Mouse (Mus musculus): Measurements from ENCODE around the gene Myh9. TPM values are rescaled to one million over a fixed set of nuclear protein-coding genes. Genes with fewer than 3 reads are reported as not detected.
A peak's percentile ranks its signal among the peaks of the same experiment; 100 is the strongest.

The Myh9 gene
- polyA plus RNA-seq, 1 experiment: 1,641 TPM

- H3K27me3 ChIP-seq (replicated peaks): no peaks in the 10 kb centered on the region
- no peaks in the 10 kb centered on the region for H3K9me3 ChIP-seq
- TF ChIP-seq GATA1 (IDR thresholded peaks at IDR 0.05; ENCODE audit: borderline replicate concordance, low read length) (no peak), FLI1 (IDR thresholded peaks at IDR 0.05; ENCODE audit: low read length) (no peak)
- H3K4me1 ChIP-seq: peaks cover 100% of the 10 kb centered on the region
- peaks cover 99% of the 10 kb centered on the region for H3K36me3 ChIP-seq (replicated peaks; ENCODE audit: low read length)
- H3K4me3 ChIP-seq (replicated peaks): peak overlapping the region; percentile 88
Measured at GRCm38 (mm10) chr15:77823196-77823595, 18.8 kb downstream of the Myh9 start.

GRCm38 (mm10) chr15:77822671-77823070, 19.3 kb downstream of the Myh9 start:
- Histone ChIP-seq H3K27me3 (replicated peaks) (no peaks in the 10 kb centered on the region), H3K4me3 (replicated peaks) (peak overlapping the region; percentile 86), H3K9me3 (no peaks in the 10 kb centered on the region), H3K4me1 (peaks cover 100% of the 10 kb centered on the region), H3K36me3 (replicated peaks; ENCODE audit: low read length) (peaks cover 99% of the 10 kb centered on the region)
- TF ChIP-seq GATA1 (IDR thresholded peaks at IDR 0.05; ENCODE audit: borderline replicate concordance, low read length) (no peak), FLI1 (IDR thresholded peaks at IDR 0.05; ENCODE audit: low read length) (no peak)

GRCm38 (mm10) chr15:77822057-77822466, 19.9 kb downstream of the Myh9 start:
- peak overlapping the region; percentile 86 for H3K4me3 ChIP-seq (replicated peaks)
- H3K36me3 ChIP-seq (replicated peaks; ENCODE audit: low read length): peaks cover 99% of the 10 kb centered on the region
- TF ChIP-seq FLI1 (IDR thresholded peaks at IDR 0.05; ENCODE audit: low read length) (no peak), GATA1 (IDR thresholded peaks at IDR 0.05; ENCODE audit: borderline replicate concordance, low read length) (no peak)
- no peaks in the 10 kb centered on the region for H3K9me3 ChIP-seq
- H3K27me3 ChIP-seq (replicated peaks): no peaks in the 10 kb centered on the region
- peaks cover 100% of the 10 kb centered on the region for H3K4me1 ChIP-seq

GRCm38 (mm10) chr15:77821424-77821823, 20.6 kb downstream of the Myh9 start:
- peaks cover 100% of the 10 kb centered on the region for H3K36me3 ChIP-seq (replicated peaks; ENCODE audit: low read length)
- peaks cover 100% of the 10 kb centered on the region for H3K4me1 ChIP-seq
- TF ChIP-seq GATA1 (IDR thresholded peaks at IDR 0.05; ENCODE audit: borderline replicate concordance, low read length) (no peak), FLI1 (IDR thresholded peaks at IDR 0.05; ENCODE audit: low read length) (no peak)
- H3K27me3 ChIP-seq (replicated peaks): no peaks in the 10 kb centered on the region
- H3K4me3 ChIP-seq (replicated peaks): peak overlapping the region; percentile 86
- H3K9me3 ChIP-seq: no peaks in the 10 kb centered on the region

GRCm38 (mm10) chr15:77820480-77821163, 21.4 kb downstream of the Myh9 start:
- Histone ChIP-seq H3K36me3 (replicated peaks; ENCODE audit: low read length) (peaks cover 99% of the 10 kb centered on the region), H3K4me3 (replicated peaks) (peak overlapping the region; percentile 86), H3K4me1 (peaks cover 100% of the 10 kb centered on the region), H3K27me3 (replicated peaks) (no peaks in the 10 kb centered on the region), H3K9me3 (no peaks in the 10 kb centered on the region)
- TF ChIP-seq FLI1 (IDR thresholded peaks at IDR 0.05; ENCODE audit: low read length): no peak
- TF ChIP-seq GATA1 (IDR thresholded peaks at IDR 0.05; ENCODE audit: borderline replicate concordance, low read length): no peak

- peak overlapping the region; percentile 86 for H3K4me3 ChIP-seq (replicated peaks)
- no peaks in the 10 kb centered on the region for H3K27me3 ChIP-seq (replicated peaks)
- TF ChIP-seq FLI1 (IDR thresholded peaks at IDR 0.05; ENCODE audit: low read length): peak; percentile 82; the same call in 1 of the 2 replicates
- TF ChIP-seq GATA1 (IDR thresholded peaks at IDR 0.05; ENCODE audit: borderline replicate concordance, low read length): peak; percentile 98
- peaks cover 99% of the 10 kb centered on the region for H3K36me3 ChIP-seq (replicated peaks; ENCODE audit: low read length)
- H3K4me1 ChIP-seq: peaks cover 100% of the 10 kb centered on the region
- no peaks in the 10 kb centered on the region for H3K9me3 ChIP-seq
Measured at GRCm38 (mm10) chr15:77819894-77820387, 22.0 kb downstream of the Myh9 start.

- Histone ChIP-seq H3K36me3 (replicated peaks; ENCODE audit: low read length) (peaks cover 99% of the 10 kb centered on the region), H3K4me3 (replicated peaks) (peak overlapping the region; percentile 85), H3K9me3 (no peaks in the 10 kb centered on the region), H3K4me1 (peaks cover 100% of the 10 kb centered on the region), H3K27me3 (replicated peaks) (no peaks in the 10 kb centered on the region)
- TF ChIP-seq FLI1 (IDR thresholded peaks at IDR 0.05; ENCODE audit: low read length) (no peak), GATA1 (IDR thresholded peaks at IDR 0.05; ENCODE audit: borderline replicate concordance, low read length) (no peak)
Measured at GRCm38 (mm10) chr15:77818556-77819158, 23.3 kb downstream of the Myh9 start.

GRCm38 (mm10) chr15:77817417-77817816, 24.6 kb downstream of the Myh9 start:
- Histone ChIP-seq H3K4me3 (replicated peaks) (peak overlapping the region; percentile 85), H3K4me1 (peaks cover 100% of the 10 kb centered on the region), H3K36me3 (replicated peaks; ENCODE audit: low read length) (peaks cover 99% of the 10 kb centered on the region), H3K9me3 (no peaks in the 10 kb centered on the region), H3K27me3 (replicated peaks) (no peaks in the 10 kb centered on the region)
- no peak for TF ChIP-seq FLI1 (IDR thresholded peaks at IDR 0.05; ENCODE audit: low read length)
- no peak for TF ChIP-seq GATA1 (IDR thresholded peaks at IDR 0.05; ENCODE audit: borderline replicate concordance, low read length)

GRCm38 (mm10) chr15:77816601-77816950, 25.4 kb downstream of the Myh9 start:
- H3K4me3 ChIP-seq (replicated peaks): peak overlapping the region; percentile 89
- H3K9me3 ChIP-seq: no peaks in the 10 kb centered on the region
- TF ChIP-seq FLI1 (IDR thresholded peaks at IDR 0.05; ENCODE audit: low read length) (no peak), GATA1 (IDR thresholded peaks at IDR 0.05; ENCODE audit: borderline replicate concordance, low read length) (no peak)
- H3K27me3 ChIP-seq (replicated peaks): no peaks in the 10 kb centered on the region
- peaks cover 100% of the 10 kb centered on the region for H3K4me1 ChIP-seq
- peaks cover 99% of the 10 kb centered on the region for H3K36me3 ChIP-seq (replicated peaks; ENCODE audit: low read length)

Measured in megakaryocyte, embryonic 14.5 days (primary cell).